Mouse (Mus musculus) G1E (cell line): ENCODE measurements around the gene Kcnma1.

Experiments
- CTCF ChIP-seq: IDR thresholded peaks from 2 replicates; pipeline ENCODE4 v1.5.1; 2012; ENCODE audit warnings: low read depth, low read length, inconsistent platforms, mixed read lengths
- GATA1 ChIP-seq: IDR thresholded peaks from 2 replicates; pipeline ENCODE4 v1.6.1; 2012; ENCODE audit warnings: borderline replicate concordance, low read length, inconsistent platforms, mixed read lengths
- GATA2 ChIP-seq: IDR thresholded peaks from 2 replicates; pipeline ENCODE4 v1.6.1; 2012; ENCODE audit warnings: low read depth, low read length, inconsistent platforms, borderline replicate concordance

GRCm38 (mm10) chr14:23602937-23603336 lies 411.4 kb downstream of the Kcnma1 start:
- no peak for TF ChIP-seq CTCF
- TF ChIP-seq GATA2 = no peak
- no peak for TF ChIP-seq GATA1
